Mouse (Mus musculus) forebrain, embryonic 14.5 days (tissue): ENCODE results near the gene Fbxw22. TPM values are rescaled to one million over a fixed set of nuclear protein-coding genes. Genes with fewer than 3 reads are reported as not detected.
"Not testable (repeated sequence)": the region's sequence is repeated elsewhere in the genome, so short reads cannot be mapped to it uniquely, and the experiment has no call there.

ENCODE experiments used
- ATAC-seq: fragments of 200-750 bp; cut with Nextera tagmentation; 2 replicates; pipeline ENCODE4 v1.8.0; 2017; ENCODE audit warnings: mild to moderate bottlenecking, moderate library complexity
- DNase-seq: peaks from one replicate; pipeline ENCODE4 v3.0.0-alpha.2; 2015; ENCODE audit warnings: low spot score
- H3K27ac ChIP-seq: fragments of 300-500 bp; sonication (generic); 2 replicates; pipeline ENCODE4 v1.5.1; 2014; ENCODE audit warnings: low read depth, mild to moderate bottlenecking, control low read depth, low read length, moderate library complexity
- H3K27me3 ChIP-seq: fragments of 300-500 bp; sonication (generic); replicated peaks from 2 replicates; pipeline ENCODE4 v1.6.1; 2014; ENCODE audit warnings: low read length, control low read depth, mixed read lengths; ENCODE audit not compliant: control insufficient read depth, insufficient read depth
- H3K36me3 ChIP-seq: fragments of 300-500 bp; sonication (generic); 2 replicates; pipeline ENCODE4 v1.6.1; 2014; ENCODE audit warnings: low read length, control low read depth; ENCODE audit not compliant: control insufficient read depth, insufficient read depth
- H3K4me1 ChIP-seq: fragments of 300-500 bp; sonication (generic); 2 replicates; pipeline ENCODE4 v1.6.1; 2014; ENCODE audit warnings: antibody characterized with exemption, low read length, control low read depth; ENCODE audit not compliant: control insufficient read depth, insufficient read depth
- H3K4me2 ChIP-seq: fragments of 300-500 bp; sonication (generic); 2 replicates; pipeline ENCODE4 v1.6.1; 2014; ENCODE audit warnings: mild to moderate bottlenecking, control low read depth, low read length
- H3K4me3 ChIP-seq: fragments of 300-500 bp; sonication (generic); 2 replicates; pipeline ENCODE4 v1.5.1; 2014; ENCODE audit warnings: low read depth, low read length, control low read depth
- H3K9ac ChIP-seq: fragments of 300-500 bp; sonication (generic); 2 replicates; pipeline ENCODE4 v1.6.1; 2014; ENCODE audit warnings: mild to moderate bottlenecking, low read length, control low read depth, moderate library complexity
- H3K9me3 ChIP-seq: fragments of 300-500 bp; sonication (generic); replicated peaks from 2 replicates; pipeline ENCODE4 v1.6.1; 2016; ENCODE audit warnings: low read length, control low read depth, mixed read lengths; ENCODE audit not compliant: control insufficient read depth
- WGBS: fragments of 180-500 bp; shearing (Covaris S2); extraction: QIAGEN DNeasy Blood & Tissue Kit; methylation state at CpG from one replicate; pipeline ENCODE4 v1.1.7; 2014; 5-methylcytosine and 5-hydroxymethylcytosine counted together
- polyA plus RNA-seq: library from polyadenylated mRNA; unstranded; fragments of >200 nt; fragmentation: Nextera tagmentation; extraction: Ambion mirVana; gene quantifications from 2 replicates; pipeline ENCODE4 v1.2.1, GENCODE M21; 2014

Gene Fbxw22
- not detected in 2 replicates for polyA plus RNA-seq

- 79% methylated on average over 4 of the region's 4 CpGs for WGBS
- not testable (repeated sequence) for H3K4me1 ChIP-seq, H3K9me3 ChIP-seq, H3K36me3 ChIP-seq, H3K4me3 ChIP-seq, H3K27ac ChIP-seq, ATAC-seq, H3K27me3 ChIP-seq, H3K9ac ChIP-seq, DNase-seq, H3K4me2 ChIP-seq
Measured at GRCm38 (mm10) chr9:109404196-109404595, at the start of gene Fbxw22. Fbxw22 (minus strand) TSS chr9:109404296.

- no peak for DNase-seq
- no peaks in the 10 kb centered on the region for H3K27me3 ChIP-seq
Measured at GRCm38 (mm10) chr9:109449040-109449439, 44.9 kb upstream of the Fbxw22 start, which contains the start of gene Fbxw16. Fbxw16 (minus strand) TSS chr9:109449140.

DNA sequence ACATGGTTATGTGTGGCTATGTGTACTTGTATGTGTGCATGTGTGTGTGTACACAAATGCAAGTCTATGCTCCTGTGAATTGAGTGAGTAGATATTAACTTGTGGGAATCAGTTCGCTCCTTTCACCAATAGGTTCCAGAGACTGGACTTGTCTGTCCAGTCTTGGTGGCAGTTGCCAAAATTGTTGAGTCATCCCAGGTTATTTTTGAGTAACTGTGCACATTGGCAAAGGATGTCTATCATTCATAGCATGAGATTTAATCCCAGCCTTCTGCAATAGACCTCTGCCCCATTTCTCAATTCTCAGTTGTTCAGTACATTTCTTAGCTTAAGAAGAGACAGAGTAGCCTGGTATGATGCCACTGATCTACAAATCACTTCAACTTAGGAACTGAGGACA is 28.9 kb upstream of the Fbxw22 start:
- Histone ChIP-seq H3K27ac (no peak overlapping the region), H3K9ac (no peak overlapping the region), H3K9me3 (no peaks in the 10 kb centered on the region), H3K4me1 (no peaks in the 10 kb centered on the region), H3K36me3 (no peaks in the 10 kb centered on the region), H3K27me3 (no peaks in the 10 kb centered on the region), H3K4me2 (no peak overlapping the region), H3K4me3 (no peak overlapping the region)
- DNase-seq (no peak), ATAC-seq (no peak)
- 88% methylated on average over 1 of the region's 1 CpGs for WGBS

More at GRCm38 (mm10) chr9:109449040-109449439, 44.9 kb upstream of the Fbxw22 start, which contains the start of gene Fbxw16:
- Histone ChIP-seq H3K4me3 (no peak within 1 kb of the TSS), H3K4me2 (no peak within 1 kb of the TSS), H3K9ac (no peak within 1 kb of the TSS), H3K36me3 (no peaks in the 10 kb centered on the region), H3K27ac (no peak within 1 kb of the TSS), H3K9me3 (no peaks in the 10 kb centered on the region), H3K4me1 (no peaks in the 10 kb centered on the region)
- no peak for ATAC-seq

DNA sequence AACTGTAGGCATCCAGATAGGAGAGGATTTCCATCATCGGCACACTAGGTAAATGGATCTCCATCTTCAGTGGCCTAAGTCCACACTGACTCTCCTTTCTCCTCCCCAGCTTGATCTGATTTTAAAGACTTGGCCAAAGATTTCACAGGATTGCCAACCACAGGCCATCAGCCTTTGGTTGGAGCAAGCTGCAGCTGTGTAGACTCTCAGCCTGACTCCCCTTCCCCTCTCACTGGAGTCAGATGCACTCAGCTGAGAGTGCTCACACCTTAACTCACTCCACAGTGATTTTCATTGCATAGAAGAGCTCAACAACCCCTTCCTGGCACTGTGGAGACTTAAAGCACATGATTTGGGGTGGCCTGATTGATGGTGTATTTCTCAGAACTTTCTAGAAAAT is 64.5 kb downstream of the Fbxw22 start, which contains the start of gene Fbxw28:
Fbxw28 (minus strand) TSS at position 101 of the 400 bp plus-strand sequence.
- not testable (repeated sequence) for DNase-seq, H3K27me3 ChIP-seq, H3K4me1 ChIP-seq, H3K4me3 ChIP-seq, H3K36me3 ChIP-seq, H3K9me3 ChIP-seq, ATAC-seq, H3K27ac ChIP-seq, H3K4me2 ChIP-seq, H3K9ac ChIP-seq
- no CpG with 5 or more reads among the region's 1 CpGs for WGBS

Other genes starting within 250 kb of the Fbxw22 start
- gene Fbxw21, start 242.3 kb downstream of the Fbxw22 start, polyA plus RNA-seq = not detected in 2 replicates
- gene Fbxw13, start 208.3 kb downstream of the Fbxw22 start, polyA plus RNA-seq = not detected in 2 replicates
- gene Fbxw20, start 169.5 kb downstream of the Fbxw22 start, polyA plus RNA-seq = not detected in 2 replicates
- gene Fbxw14, start 116.6 kb downstream of the Fbxw22 start, polyA plus RNA-seq = not detected in 2 replicates
- gene Fbxw28, start 64.6 kb downstream of the Fbxw22 start, polyA plus RNA-seq = not detected in 2 replicates
- gene Fbxw16, start 44.8 kb upstream of the Fbxw22 start, polyA plus RNA-seq = not detected in 2 replicates
- gene Fbxw19, start 91.6 kb upstream of the Fbxw22 start, polyA plus RNA-seq = not detected in 2 replicates
- not detected in 2 replicates for gene Fbxw15, start 164.0 kb upstream of the Fbxw22 start, polyA plus RNA-seq
- gene Fbxw24, start 221.8 kb upstream of the Fbxw22 start, polyA plus RNA-seq = not detected in 2 replicates